18 mouse cellular contexts compared by ENCODE assay signal in the genomic region with DNA sequence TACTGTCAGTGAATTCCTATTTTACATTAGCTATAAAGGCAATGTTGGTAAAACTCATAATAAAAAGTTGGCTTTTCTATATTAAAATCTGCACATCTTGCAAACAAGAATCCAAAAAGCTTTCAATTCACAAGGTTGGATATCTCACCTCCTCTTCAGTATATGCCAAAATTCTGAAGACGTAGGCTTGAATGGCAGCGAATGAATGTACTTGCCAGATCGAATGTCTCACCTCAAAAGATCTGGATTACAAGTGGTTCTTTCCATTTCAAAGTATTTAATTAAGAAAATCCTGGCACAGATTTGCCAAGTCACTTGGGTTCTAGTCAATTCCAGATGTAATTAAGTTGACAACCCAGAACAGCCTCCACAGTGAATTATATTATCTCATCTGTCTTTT.
"Had no signal": no experiment of that assay in that cellular context is flagged by ENCODE, and none has a peak within 500 bp of the region (broad histone marks: within the 10 kb centered on the region; RNA-seq: fewer than 3 reads in every experiment).

No protein-coding gene starts in this region.

- H3K4me3 ChIP-seq: midbrain, embryonic 10.5 days; midbrain, embryonic 12.5 days; myocyte; neural tube, embryonic 13.5 days; neural tube, embryonic 15.5 days had no signal

- H3K36me3 ChIP-seq: midbrain, embryonic 10.5 days; midbrain, embryonic 12.5 days; neural tube, embryonic 13.5 days; neural tube, embryonic 15.5 days had no signal

- H3K4me1 ChIP-seq: midbrain, embryonic 10.5 days; midbrain, embryonic 12.5 days; neural tube, embryonic 13.5 days; neural tube, embryonic 15.5 days had no signal

- H3K4me2 ChIP-seq: lung, embryonic 14.5 days; midbrain, embryonic 12.5 days; neural tube, embryonic 13.5 days; neural tube, embryonic 15.5 days had no signal

- DNase-seq: lung, adult 18-20 months; lung, embryonic 14.5 days; lung, postnatal 10 days; lung, postnatal 4 days; midbrain, embryonic 14.5 days; retina, postnatal 1 day; right cerebral cortex, postnatal 25 days; right cerebral cortex, postnatal 4 days; spleen, adult 18-20 months; thymus, adult 2 months; thymus, postnatal 25 days; thymus, postnatal 4 days had no signal

- H3K9ac ChIP-seq: lung, embryonic 14.5 days; midbrain, embryonic 12.5 days; neural tube, embryonic 13.5 days; neural tube, embryonic 15.5 days had no signal

- ATAC-seq: midbrain, embryonic 16.5 days had no signal

- H3K27me3 ChIP-seq: midbrain, embryonic 12.5 days; neural tube, embryonic 13.5 days; neural tube, embryonic 15.5 days had no signal

- H3K27ac ChIP-seq: midbrain, embryonic 10.5 days; midbrain, embryonic 12.5 days; neural tube, embryonic 13.5 days; neural tube, embryonic 15.5 days had no signal

- H3K9me3 ChIP-seq: midbrain, embryonic 10.5 days; midbrain, embryonic 12.5 days; neural tube, embryonic 13.5 days; neural tube, embryonic 15.5 days had no signal
